In genomic region chr6:37895646-37896435, GRCm38 (mm10) we compare ENCODE assay signal across 9 mouse cellular contexts. TPM values are rescaled to one million over a fixed set of nuclear protein-coding genes. Genes with fewer than 3 reads are reported as not detected.
DNase-seq lines count a peak whose midpoint lies in the region; ATAC-seq and TF ChIP-seq lines count a peak whose summit lies in the region.
"Had no signal": no experiment of that assay in that cellular context is flagged by ENCODE, and none has a peak within 500 bp of the region (broad histone marks: within the 10 kb centered on the region; RNA-seq: fewer than 3 reads in every experiment).

No protein-coding gene starts in this region.

- WGBS in hindbrain, embryonic 11.5 days, result 85% methylated on average over 5 of the region's 5 CpGs
- WGBS in hindbrain, embryonic 10.5 days, result 81% methylated on average over 5 of the region's 5 CpGs
- WGBS in embryonic facial prominence, embryonic 15.5 days, result 74% methylated on average over 5 of the region's 5 CpGs
- WGBS in hindbrain, embryonic 12.5 days, result 82% methylated on average over 5 of the region's 5 CpGs
- WGBS in midbrain, postnatal 0 days, result 61% methylated on average over 5 of the region's 5 CpGs

- H3K27ac ChIP-seq in hindbrain, embryonic 11.5 days (ENCODE audit: low read depth, low read length), result no peak overlapping the region; the same call in 1 of the 2 replicates
- no peak overlapping the region for H3K27ac ChIP-seq in hindbrain, embryonic 10.5 days
- peak overlapping the region; percentile 19 for H3K27ac ChIP-seq in embryonic facial prominence, embryonic 15.5 days (replicated peaks)
- H3K27ac ChIP-seq in hindbrain, embryonic 12.5 days, result peak overlapping the region; percentile 44
- H3K27ac ChIP-seq in midbrain, postnatal 0 days (ENCODE audit: low read depth, low read length), result peak overlapping the region; percentile 32; the same call in 1 of the 2 replicates

- no peak overlapping the region for H3K4me2 ChIP-seq in hindbrain, embryonic 11.5 days (replicated peaks; ENCODE audit: low read depth, low read length)
- H3K4me2 ChIP-seq in embryonic facial prominence, embryonic 15.5 days (replicated peaks), result no peak overlapping the region
- H3K4me2 ChIP-seq in hindbrain, embryonic 12.5 days (replicated peaks), result no peak overlapping the region
- H3K4me2 ChIP-seq in midbrain, postnatal 0 days (ENCODE audit: low read depth, low read length, poor library complexity, severe bottlenecking), result no peak overlapping the region

- TF ChIP-seq CTCF in midbrain, postnatal 0 days (IDR thresholded peaks at IDR 0.05), result no peak

- H3K9me3 ChIP-seq in hindbrain, embryonic 11.5 days (ENCODE audit: control insufficient read depth, low read length), result no peaks in the 10 kb centered on the region; the same call in 1 of the 2 replicates
- peaks cover 34% of the 10 kb centered on the region for H3K9me3 ChIP-seq in hindbrain, embryonic 10.5 days
- H3K9me3 ChIP-seq in embryonic facial prominence, embryonic 15.5 days (replicated peaks), result no peaks in the 10 kb centered on the region
- H3K9me3 ChIP-seq in hindbrain, embryonic 12.5 days (replicated peaks), result peaks cover 15% of the 10 kb centered on the region; the same call in 1 of the 2 replicates
- H3K9me3 ChIP-seq in midbrain, postnatal 0 days (ENCODE audit: low read length), result 0 out of 2 replicates have a peak, but pooled peaks cover 6% of the 10 kb centered on the region

- H3K9ac ChIP-seq in hindbrain, embryonic 11.5 days (ENCODE audit: low read depth, low read length), result no peak overlapping the region
- no peak overlapping the region for H3K9ac ChIP-seq in embryonic facial prominence, embryonic 15.5 days
- no peak overlapping the region for H3K9ac ChIP-seq in hindbrain, embryonic 12.5 days
- H3K9ac ChIP-seq in midbrain, postnatal 0 days (replicated peaks; ENCODE audit: low read length, poor library complexity, severe bottlenecking), result no peak overlapping the region

- no peaks in the 10 kb centered on the region for H3K36me3 ChIP-seq in hindbrain, embryonic 11.5 days (ENCODE audit: control insufficient read depth, insufficient read depth, low read length)
- H3K36me3 ChIP-seq in hindbrain, embryonic 10.5 days, result peaks cover 37% of the 10 kb centered on the region
- H3K36me3 ChIP-seq in embryonic facial prominence, embryonic 15.5 days, result peaks cover 2% of the 10 kb centered on the region; the same call in 1 of the 2 replicates
- peaks cover 7% of the 10 kb centered on the region for H3K36me3 ChIP-seq in hindbrain, embryonic 12.5 days
- no peaks in the 10 kb centered on the region for H3K36me3 ChIP-seq in midbrain, postnatal 0 days (ENCODE audit: insufficient read depth, low read length)

- 0 out of 2 replicates have a peak, but pooled peaks have one; percentile 12 for ATAC-seq in hindbrain, embryonic 11.5 days (ENCODE audit: low FRiP score)
- peak; percentile 73; the same call in 1 of the 2 replicates for ATAC-seq in embryonic facial prominence, embryonic 15.5 days (ENCODE audit: insufficient number of reproducible peaks, low FRiP score, low TSS enrichment, low read depth)
- ATAC-seq in hindbrain, embryonic 12.5 days (ENCODE audit: low FRiP score), result peak; percentile 87
- ATAC-seq in midbrain, postnatal 0 days (ENCODE audit: low FRiP score), result peak; percentile 70; the same call in 1 of the 2 replicates

- H3K4me3 ChIP-seq in hindbrain, embryonic 11.5 days (ENCODE audit: low read depth, low read length), result no peak overlapping the region
- no peak overlapping the region for H3K4me3 ChIP-seq in hindbrain, embryonic 10.5 days
- H3K4me3 ChIP-seq in embryonic facial prominence, embryonic 15.5 days (replicated peaks), result no peak overlapping the region
- H3K4me3 ChIP-seq in hindbrain, embryonic 12.5 days, result no peak overlapping the region
- no peak overlapping the region for H3K4me3 ChIP-seq in midbrain, postnatal 0 days (ENCODE audit: low read depth, low read length)
- H3K4me3 ChIP-seq: myocyte had no signal

- H3K27me3 ChIP-seq in hindbrain, embryonic 11.5 days (ENCODE audit: control insufficient read depth, insufficient read depth, low read length), result no peaks in the 10 kb centered on the region
- no peaks in the 10 kb centered on the region for H3K27me3 ChIP-seq in hindbrain, embryonic 10.5 days (ENCODE audit: insufficient read depth, poor library complexity, severe bottlenecking)
- no peaks in the 10 kb centered on the region for H3K27me3 ChIP-seq in embryonic facial prominence, embryonic 15.5 days
- H3K27me3 ChIP-seq in hindbrain, embryonic 12.5 days, result no peaks in the 10 kb centered on the region
- no peaks in the 10 kb centered on the region for H3K27me3 ChIP-seq in midbrain, postnatal 0 days (ENCODE audit: insufficient read depth, low read length)

- H3K4me1 ChIP-seq in hindbrain, embryonic 11.5 days (replicated peaks; ENCODE audit: control insufficient read depth, insufficient read depth, low read length), result no peaks in the 10 kb centered on the region
- peaks cover 5% of the 10 kb centered on the region; the same call in 1 of the 2 replicates for H3K4me1 ChIP-seq in hindbrain, embryonic 10.5 days (replicated peaks)
- 0 out of 2 replicates have a peak, but pooled peaks cover 7% of the 10 kb centered on the region for H3K4me1 ChIP-seq in embryonic facial prominence, embryonic 15.5 days
- peaks cover 5% of the 10 kb centered on the region; the same call in 1 of the 2 replicates for H3K4me1 ChIP-seq in hindbrain, embryonic 12.5 days
- H3K4me1 ChIP-seq in midbrain, postnatal 0 days (ENCODE audit: insufficient read depth, low read length), result no peaks in the 10 kb centered on the region

- DNase-seq in hindbrain, embryonic 11.5 days (ENCODE audit: low spot score), result peak; percentile 27
- DNase-seq in hindbrain, embryonic 10.5 days (ENCODE audit: low spot score), result no peak
- peak; percentile 7 for DNase-seq in MEL-GATA-1-ER (ENCODE audit: extremely low read depth, low read depth)
- DNase-seq in layer of hippocampus, postnatal 10 days (ENCODE audit: low spot score in 2 of 2), result peak; percentile 34 to 48
- peak; percentile 83 for DNase-seq in midbrain, postnatal 0 days (ENCODE audit: low spot score)
- DNase-seq in thymus, postnatal 14 days, result peak; percentile 49

RNA-seq across cellular contexts. Expression of gene Trim24, which starts 25.2 kb away (rescaled TPM):
- polyA plus RNA-seq in hindbrain, embryonic 11.5 days (2014; fragmentation: Nextera tagmentation; extraction: Ambion mirVana), result 35.4 and 40.3 TPM in 2 replicates
- 19.3 and 22.5 TPM in 2 replicates for polyA plus RNA-seq in hindbrain, embryonic 10.5 days (2016; fragmentation: Nextera tagmentation; extraction: Ambion mirVana)
- polyA plus RNA-seq in embryonic facial prominence, embryonic 15.5 days (2015; fragmentation: Nextera tagmentation; extraction: Ambion mirVana), result 10.4 and 11.8 TPM in 2 replicates
- polyA plus RNA-seq in hindbrain, embryonic 12.5 days (2016; fragmentation: Nextera tagmentation; extraction: Ambion mirVana), result 36.7 and 37.8 TPM in 2 replicates
- total RNA-seq in layer of hippocampus, postnatal 10 days (2021), result 10 to 100 TPM; 46.4 to 52.3 TPM
- 58.0 and 77.0 TPM in 2 replicates for total RNA-seq in midbrain, postnatal 0 days (2014; rRNA removed)
- 12.3 and 14.7 TPM in 2 replicates for polyA plus RNA-seq in midbrain, postnatal 0 days (2015; fragmentation: Nextera tagmentation; extraction: Ambion mirVana)

Comparison
In these comparisons a context has a peak if more than half of its experiments do, and no peak if none do; other contexts are left out.
1. H3K27ac ChIP-seq: peak in embryonic facial prominence, embryonic 15.5 days (single experiment), hindbrain, embryonic 12.5 days (single experiment) and midbrain, postnatal 0 days (single experiment); none in hindbrain, embryonic 11.5 days (single experiment) and hindbrain, embryonic 10.5 days (single experiment).
2. ATAC-seq: peak in every context shown above with its lines; median percentile 87 in hindbrain, embryonic 12.5 days; 73 in embryonic facial prominence, embryonic 15.5 days; 70 in midbrain, postnatal 0 days; 12 in hindbrain, embryonic 11.5 days.